Mouse (Mus musculus) small intestine, adult 2 months (tissue): ENCODE results near the gene Eapp.

Experiments
- CTCF ChIP-seq: fragments of 200-500 bp; IDR thresholded peaks from 2 replicates; pipeline ENCODE4 v1.5.1; 2012; ENCODE audit warnings: low read depth, mild to moderate bottlenecking, control low read depth, inconsistent platforms, low read length, moderate library complexity, mixed read lengths; ENCODE audit not compliant: insufficient replicate concordance, insufficient read length; ENCODE audit errors: extremely low read depth
- POLR2A ChIP-seq: fragments of 200-500 bp; IDR thresholded peaks from 2 replicates; pipeline ENCODE4 v1.6.1; 2012; ENCODE audit warnings: low read depth, mild to moderate bottlenecking, control low read depth, inconsistent platforms, low read length, moderate library complexity

GRCm38 (mm10) chr12:54657951-54658350 lies 37.7 kb downstream of the Eapp start:
- no peak for TF ChIP-seq CTCF
- TF ChIP-seq POLR2A: no peak
